Mouse (Mus musculus) ovary, postnatal 10 days (tissue): ENCODE results near the gene Mum1.

Experiments used
- DNase-seq: peaks from one replicate; pipeline ENCODE4 v3.0.0; 2022; ENCODE audit warnings: low spot score

Gene Mum1

DNA sequence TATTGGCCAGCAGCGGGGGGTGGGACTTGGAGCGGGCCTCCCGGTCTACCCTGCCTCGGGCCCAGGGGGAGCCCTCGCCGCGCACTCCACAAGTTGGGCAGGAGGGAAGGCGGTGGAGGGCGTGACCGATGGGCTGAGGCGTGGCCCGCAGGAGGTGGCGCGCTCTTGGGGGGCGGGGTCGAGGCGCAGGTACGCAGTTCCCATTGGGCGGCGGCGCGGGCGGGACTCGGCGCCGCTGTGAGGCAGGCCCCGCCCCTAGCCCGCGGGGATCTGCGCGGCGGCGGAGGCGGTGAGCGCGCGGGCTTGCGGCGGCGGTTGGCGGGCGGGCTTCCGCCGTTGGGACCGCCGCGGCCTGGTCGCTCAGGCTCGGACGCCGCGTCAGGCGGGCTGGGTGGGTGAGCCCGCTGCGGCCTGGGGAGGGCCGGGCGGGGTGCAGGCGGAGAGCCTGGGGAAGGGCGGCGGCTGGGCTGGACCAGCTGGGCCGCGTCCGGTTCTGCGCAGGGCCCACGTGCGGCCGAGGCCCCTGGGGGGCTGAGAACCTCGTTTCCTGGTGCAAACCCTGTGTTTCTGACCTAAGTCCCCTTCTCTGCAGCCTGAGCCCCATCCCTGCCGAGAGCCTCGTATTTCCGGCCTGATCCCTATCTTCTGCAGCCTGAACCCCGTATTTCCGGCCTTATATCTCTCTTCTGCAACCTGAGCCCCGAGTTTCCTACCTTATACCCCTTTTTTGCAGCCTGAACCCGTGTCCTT lies at the start of gene Mum1:
Gene Mum1, plus strand, starts transcription at position 19 of the 750 bp plus-strand sequence.
- no peak for DNase-seq

DNA sequence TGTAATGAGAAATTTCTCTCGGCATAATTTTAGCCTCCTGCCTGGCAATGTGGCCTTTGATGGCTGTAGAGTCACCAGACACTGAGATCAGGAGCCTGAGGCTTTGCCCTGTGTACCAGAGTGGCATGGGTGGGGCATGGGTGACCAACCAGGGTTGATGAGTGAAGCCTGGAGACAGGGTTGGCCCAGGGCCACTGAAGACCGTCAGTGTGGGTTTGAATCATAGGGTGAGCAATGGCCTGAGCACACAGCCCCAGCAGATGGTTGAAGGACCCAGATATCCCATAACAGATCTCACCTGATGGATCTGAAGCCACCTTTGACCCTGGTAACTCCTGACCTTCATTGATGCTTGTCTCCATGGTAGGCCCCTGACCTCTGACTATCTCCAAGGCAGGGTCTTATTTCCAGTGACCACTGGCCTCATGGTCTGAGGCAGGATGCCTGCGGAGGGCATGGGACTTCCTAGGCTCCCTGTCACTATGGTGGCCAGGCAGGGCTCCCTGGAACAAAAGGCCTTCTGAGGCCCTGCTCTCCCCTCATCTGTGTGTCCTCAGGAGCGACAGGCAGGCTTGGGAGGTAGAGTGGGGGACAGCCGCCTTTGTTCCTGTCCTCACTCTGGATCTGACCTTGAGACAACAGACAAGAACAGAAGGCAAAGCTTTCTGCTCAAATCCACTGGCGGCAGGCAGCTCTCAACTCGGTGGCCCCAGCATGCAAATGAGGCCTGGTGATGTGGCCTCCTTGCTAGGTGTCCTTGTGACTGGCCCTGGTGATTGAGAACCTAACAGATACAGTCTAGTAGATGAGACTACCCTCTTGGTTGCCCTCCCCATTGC lies 48.6 kb upstream of the Mum1 start:
- no peak for DNase-seq

DNA sequence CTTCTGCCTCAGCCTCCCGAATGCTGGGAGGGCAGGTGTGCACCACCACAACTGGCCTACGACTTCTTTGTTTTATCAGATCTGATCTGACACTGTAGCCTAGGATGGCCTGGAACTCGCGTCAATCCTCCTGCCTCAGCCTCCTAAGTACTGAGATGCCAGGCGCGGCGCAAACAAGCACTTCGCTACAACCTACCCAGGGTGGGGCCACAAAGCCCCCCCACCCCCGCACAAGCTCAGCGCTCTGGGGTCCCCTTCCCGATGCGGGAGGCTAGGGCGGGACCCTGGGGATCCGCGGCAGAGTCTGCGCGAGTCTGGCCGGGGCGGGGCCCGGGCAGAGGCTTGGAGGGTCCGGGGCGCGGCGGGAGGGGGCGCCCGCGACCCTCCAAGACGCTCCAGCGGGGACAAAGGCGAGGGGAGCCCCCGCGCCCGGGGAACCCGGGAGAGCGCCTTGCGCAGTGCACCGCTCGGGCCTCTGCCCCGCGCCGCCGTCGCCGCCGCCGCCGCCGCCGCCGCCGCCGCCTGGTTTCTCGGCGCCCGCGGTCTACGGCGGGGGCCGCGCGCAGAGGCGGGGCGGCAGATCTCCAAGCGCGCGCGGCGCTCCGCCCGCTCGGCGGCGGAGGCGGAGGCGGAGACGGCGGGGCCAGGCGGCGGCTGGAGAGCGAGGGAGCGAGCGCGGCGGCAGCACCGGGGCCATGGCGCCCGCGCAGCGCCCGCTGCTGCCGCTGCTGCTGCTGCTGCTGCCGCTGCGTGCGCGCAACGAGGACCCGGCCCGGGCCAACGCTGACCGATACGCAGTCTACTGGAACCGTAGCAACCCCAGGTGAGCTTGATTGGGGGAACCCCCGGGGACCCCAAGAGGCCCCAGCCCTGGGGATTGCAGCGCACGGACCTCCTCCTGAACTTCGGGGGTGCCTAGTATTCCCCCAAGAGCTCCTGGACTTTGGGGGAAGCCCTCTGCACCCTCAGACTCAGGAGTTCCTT lies 46.9 kb upstream of the Mum1 start, which contains the start of gene Efna2:
Gene Efna2, plus strand, starts transcription at position 415 of the 984 bp plus-strand sequence.
- DNase-seq = no peak

DNA sequence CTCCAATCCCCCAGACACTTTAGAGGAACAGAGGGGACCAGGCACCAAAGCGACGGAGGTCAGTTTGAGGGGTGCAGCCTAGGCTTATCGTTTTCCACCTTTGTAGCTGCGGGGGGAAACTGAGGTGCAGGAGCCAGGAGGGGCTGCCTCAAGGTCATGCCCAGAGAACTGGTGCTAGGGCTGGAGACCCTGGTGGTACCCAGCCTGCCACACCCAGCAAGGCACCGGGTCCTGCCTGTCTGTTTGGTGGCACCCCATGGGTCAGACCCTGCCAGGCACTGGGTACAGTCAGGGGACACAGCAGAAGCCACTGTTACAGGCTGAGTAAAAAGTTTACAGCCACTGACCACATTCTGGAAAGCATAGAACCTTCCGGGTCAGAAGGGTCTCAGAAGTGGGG lies 45.9 kb upstream of the Mum1 start:
- no peak for DNase-seq

DNA sequence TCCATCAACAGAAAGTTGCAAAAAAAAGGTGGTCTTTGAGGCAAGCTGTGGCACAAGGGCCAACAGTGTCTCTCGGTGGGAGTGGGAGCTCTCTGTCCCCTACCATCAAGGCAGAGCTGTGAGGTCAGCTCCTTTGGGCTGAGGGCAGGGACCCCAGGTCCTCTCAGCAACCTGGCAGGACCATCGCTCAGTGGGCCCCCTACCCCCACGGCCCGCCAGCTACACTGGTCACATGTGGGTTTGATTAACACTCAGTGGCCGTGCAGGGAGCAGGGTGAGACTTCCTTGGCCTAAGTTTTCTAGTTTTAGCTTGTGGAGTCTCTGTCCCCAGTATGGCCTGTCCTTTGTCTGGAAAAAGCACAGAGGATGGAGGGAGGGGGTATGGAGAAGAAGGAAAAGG lies 45.4 kb upstream of the Mum1 start:
- no peak for DNase-seq

DNA sequence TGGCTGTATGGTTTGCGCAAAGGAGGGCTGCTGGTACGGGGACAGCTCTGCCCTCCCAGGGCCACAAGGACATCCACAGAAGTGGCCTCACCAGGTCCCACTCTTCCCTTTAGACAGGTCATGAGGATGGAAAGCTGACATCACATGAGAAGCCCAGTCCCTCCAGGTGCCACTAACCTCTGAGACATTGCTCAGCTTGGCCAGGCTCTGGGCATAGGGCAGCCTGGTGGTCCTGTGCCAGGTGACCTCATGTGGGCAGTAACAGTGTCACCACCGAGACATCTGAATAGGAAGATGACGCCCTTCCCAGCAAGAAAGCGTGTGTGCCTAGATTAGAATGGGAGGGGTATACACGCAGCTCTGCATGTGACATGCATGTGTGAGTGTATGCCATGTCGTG lies 43.7 kb upstream of the Mum1 start:
- DNase-seq = no peak

DNA sequence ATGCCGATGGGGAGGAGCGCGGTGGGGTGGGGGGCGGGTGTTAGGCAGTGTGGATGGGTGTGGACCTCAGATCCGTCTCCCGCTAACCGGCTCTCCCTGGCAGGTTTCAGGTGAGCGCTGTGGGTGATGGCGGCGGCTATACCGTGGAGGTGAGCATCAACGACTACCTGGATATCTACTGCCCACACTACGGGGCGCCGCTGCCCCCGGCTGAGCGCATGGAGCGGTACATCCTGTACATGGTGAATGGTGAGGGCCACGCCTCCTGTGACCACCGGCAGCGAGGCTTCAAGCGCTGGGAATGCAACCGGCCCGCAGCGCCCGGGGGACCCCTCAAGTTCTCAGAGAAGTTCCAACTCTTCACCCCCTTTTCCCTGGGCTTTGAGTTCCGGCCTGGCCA lies 39.6 kb upstream of the Mum1 start:
- no peak for DNase-seq

DNA sequence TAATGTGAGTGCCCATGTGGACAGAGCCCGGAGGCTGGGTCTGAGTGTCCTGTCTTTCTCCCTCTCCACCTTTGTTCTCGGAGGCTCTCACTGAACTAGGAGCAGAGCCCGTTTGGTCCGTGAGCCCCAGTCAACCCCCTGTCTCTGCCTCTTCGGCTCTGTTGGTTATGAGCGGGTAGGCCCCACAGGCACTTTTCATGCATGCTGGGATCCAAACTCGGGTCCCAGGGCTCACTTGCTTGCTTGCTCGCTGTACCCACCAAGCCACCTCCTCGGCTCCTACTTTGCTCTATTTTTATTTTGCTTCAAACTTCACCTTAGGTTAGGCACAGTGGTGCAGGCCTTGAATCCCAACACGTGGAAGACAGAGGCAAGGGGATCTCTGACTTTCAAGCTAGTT lies 38.5 kb upstream of the Mum1 start:
- DNase-seq = no peak

DNA sequence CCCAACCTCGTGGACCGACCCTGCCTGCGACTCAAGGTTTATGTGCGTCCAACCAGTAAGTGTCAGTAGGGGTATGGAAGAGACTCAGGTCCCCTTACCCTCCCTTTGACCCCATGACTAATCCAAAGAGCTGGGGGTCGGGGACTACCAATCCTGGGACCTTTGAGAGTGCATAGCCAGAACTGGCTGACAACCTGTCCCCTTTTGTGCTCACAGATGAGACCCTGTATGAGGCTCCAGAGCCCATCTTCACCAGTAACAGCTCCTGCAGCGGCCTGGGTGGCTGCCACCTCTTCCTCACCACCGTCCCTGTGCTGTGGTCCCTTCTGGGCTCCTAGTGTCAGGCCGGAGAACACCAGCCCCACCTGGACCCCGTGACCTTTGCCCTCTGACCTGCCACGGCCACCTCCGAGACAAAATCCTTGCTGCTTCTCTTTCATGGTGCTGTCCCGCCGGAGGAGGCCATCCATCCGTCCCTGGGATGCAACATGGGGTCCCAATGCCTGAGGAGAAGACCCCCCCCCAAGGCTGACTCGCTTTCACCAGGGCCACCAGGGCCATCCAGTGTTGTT lies 37.7 kb upstream of the Mum1 start:
- DNase-seq = no peak

DNA sequence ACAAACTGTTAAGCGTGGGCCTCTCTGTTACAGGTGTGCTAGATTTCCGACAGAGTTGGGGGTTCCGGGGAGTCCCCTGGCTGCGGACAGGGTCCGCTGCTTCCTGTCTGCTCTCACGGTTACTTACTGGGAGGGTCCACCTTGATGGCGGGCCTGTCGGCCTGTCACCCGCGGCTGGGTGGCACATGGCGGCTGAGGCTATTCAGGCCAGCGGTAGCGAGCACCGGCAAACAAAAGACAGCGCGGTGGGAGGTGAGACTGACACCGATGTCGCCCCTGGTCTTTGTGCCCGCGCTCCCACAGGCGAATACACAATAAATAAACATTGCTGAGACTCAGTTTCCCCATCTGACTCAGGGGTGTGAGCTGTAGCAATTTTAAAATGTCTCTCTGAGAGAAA lies 36.2 kb upstream of the Mum1 start:
- no peak for DNase-seq

DNA sequence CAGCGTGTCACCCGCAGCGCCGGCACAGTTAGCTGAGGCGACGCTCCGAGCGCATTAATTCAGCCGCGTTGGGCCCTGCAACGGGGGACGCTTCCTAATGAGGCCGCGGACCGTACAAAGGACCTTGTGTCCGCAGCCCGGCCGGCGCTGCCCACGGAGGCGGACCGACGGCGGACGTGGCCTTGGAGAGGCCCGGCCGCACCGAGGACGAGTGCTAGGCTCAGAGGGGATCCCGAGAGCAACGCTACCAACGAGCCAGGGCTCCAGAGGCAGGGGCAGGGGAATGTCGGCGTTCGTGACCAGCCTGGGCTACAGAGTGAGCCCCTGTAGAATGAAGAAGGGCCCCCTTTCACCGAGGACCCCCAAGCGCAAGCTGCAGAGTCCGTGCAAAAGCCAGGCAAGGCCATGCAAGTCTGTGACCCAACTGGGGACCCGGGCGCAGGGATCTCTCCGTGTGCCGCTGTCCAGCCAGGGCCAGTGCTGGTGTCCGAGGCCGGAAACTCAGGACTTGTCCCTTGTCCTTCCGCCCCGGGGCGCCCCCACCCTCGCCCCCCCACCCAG lies 35.7 kb upstream of the Mum1 start:
- DNase-seq = no peak

DNA sequence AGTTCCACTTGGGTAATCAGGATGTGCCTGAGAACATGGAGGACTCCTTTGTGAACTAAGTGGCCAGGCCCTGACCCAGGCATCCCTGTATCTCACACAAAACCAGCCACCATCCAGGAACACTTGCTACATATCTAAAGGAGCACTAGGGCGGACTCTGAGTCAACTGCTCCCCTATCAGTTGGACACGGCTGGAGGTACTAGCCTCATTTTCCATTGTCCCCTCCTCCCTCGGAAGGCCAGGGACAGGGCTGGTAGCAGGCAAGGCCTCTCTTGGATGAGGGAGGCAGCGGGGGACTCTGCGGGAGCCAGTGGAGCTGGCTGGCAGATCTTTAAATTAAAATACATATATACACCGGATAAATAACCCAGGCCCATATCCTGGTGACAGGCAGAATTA lies 32.3 kb upstream of the Mum1 start:
- no peak for DNase-seq

DNA sequence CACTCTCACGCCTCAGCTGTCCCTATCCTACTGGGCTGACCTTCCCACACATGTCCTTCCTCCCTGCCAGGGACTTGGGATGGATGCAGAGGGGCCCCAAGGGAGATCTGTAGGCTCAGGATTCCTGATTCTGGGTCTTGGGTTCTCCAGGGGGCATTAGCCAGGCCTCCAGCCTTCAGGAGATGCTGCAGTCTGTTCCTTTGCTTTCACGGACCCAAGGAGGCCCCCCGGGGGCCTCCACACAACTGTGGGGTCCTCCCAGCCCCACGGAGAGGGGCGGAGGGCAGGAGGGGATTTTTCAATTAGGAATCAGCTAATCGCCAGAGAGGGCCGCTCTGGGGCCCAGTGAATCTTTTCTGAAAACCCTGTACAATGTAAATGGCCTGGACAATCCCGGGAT lies 31.8 kb upstream of the Mum1 start:
- no peak for DNase-seq

DNA sequence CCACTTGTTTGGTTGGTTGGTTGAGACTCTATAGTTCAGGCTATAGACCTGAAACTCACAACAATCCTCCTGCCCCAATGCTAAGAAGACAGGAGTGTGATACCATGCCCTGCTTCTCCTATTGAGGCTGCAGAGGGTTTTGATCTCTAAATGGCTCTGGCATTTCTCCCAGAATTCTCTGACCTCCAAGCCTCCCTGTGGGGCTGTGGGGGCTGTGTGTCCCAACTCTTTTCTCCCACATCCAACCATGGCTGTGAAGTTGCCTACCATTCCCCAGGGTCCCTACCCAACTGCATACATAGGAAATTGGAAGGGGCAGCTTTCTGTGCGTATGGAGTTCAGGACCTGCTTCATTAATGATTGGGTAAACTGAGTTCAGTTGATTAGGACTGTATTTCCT lies 30.1 kb upstream of the Mum1 start:
- no peak for DNase-seq

DNA sequence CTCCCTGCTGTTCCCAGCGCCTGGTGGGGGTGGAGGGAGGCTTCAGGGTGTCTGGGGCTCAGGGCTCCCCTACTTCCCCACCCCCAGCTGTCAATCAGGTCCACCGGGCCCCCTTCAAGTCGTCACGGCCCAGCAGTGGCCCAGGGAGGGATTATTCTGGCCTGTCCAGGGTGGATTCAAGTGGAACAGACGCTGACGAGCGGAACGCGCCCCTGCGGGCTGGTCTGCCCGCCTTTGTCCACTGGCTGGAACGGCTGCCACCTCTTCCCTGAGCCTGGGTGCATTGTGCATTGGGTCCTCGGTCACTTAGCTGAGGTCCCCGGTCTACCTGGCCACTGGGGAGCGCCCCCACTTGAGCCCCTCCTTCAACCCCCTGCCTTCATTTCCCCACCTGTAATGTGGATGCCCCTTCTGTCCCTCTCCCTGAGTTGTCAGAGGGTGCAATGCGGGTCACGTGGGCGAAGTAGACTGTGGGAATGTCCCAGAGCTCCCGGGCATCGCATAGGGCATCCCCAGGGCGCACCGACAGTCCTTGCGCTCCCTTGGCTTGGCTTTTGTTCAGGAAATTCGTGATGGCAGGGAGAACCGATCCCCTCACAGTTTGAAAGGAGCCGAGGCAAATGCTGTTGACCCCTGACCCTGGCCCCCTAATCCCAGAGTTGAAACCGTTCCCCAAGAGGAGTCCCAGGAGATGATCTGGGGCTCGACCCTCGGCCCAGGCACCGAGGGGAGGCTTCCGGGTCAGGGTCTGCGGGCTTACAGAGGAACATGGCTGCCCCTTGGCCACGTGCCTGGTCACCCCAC lies 29.3 kb upstream of the Mum1 start:
- DNase-seq = no peak

DNA sequence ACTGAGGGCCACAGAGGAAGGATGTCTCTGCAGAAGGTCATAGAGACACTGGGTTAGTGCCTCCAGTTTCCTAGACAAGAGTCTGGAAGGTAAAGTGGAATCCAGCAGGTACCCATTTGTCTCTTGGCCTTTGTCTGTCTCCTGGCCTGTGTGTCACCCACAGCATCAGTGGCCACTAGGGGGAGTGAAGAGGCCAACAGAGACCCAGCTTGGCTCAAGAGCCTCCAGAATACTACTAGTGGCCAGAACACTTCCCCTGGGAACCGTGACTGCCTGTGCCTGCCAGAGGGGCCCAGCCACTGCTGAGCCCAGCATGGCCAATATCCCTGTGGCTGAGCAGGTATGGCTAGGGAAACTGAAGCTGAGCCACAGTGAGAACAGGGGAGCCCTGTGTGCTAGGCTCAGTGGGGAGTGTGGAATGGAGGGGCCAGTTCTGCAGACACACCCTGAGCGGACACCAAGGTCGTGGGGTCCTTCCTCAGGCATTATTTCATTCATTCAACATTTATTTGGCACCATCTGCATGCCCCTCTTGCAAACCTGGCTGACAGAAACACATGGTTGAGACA lies 26.7 kb upstream of the Mum1 start:
- peak; percentile 52 for DNase-seq

DNA sequence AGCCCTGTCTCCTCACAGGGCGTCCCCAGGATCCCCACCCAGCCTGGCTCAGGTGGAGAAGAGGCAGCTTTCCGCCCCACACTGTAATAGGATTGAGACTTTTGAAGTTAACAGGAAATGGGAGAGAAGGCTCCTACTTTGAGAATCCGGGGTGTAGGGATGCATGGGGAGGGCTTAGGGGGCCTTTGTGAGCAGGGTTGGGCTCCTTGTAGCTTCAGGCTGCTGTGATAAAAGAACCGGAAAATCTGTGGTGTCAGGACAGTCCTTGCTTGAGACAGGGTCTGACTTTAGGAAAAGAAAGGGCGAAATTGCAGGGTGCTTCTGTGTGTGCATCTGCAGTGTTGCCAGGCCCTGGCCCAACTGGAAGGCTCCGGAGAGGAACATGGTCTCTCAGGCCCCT lies 25.7 kb upstream of the Mum1 start:
- DNase-seq = no peak

DNA sequence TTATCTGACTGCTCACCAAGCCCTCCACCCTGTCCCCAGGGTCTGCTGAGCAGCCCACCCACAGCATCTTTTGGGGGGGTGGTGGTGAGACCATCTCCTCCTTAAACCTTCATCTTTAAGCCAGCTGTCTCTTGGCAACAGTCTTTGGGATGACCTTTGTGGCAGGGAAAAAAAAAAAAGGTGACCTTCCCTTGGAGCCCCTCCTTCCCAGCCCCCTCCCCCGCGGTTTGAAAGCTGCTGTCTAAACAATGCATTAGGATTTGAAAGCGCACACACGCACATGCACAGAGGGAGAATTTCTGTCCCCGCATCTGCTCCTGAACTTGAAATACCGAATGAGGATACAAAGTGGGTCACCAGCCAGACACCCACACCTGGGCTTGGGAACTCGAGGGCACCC lies 22.2 kb upstream of the Mum1 start:
- DNase-seq = no peak

DNA sequence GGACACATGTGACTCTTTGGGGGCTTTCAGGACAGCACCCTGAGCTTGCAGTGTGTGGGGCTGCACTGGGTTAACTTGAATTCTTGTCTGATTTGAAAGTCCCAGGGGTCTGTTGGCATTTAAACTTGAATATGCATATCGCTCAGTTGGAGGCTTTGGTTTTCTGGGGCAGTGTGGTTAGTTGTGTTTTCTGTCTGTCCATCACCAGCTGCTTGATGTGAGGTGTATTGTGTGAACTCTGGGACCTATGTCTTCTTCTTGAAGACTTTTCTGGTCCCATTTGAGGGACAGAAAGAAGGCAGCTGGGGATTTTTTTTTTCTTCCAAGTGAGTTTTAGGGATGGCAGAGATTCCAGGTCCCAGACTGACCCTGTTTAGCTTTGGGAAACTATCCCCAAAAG lies 19.0 kb upstream of the Mum1 start:
- no peak for DNase-seq

DNA sequence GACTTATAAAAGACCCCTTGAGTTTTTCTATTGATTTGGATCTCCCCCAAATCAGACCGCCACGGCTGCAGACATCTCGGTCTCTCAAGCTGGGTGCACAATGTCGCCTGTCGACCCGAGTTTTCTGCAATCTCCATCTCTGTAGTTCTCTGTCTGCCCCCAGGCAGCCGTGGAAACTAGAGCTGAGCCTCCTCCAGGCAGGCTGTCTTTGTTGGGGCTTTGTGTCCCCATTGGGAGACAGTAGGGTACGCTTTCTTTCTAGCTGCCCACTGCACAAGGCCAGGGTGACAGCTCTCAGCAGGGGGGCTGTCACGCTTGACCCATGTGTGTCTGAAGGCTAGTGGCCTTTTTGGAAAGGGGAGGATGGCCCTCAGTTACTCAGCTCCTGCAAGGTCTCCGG lies 18.6 kb upstream of the Mum1 start:
- no peak for DNase-seq
